Mouse (Mus musculus): Measurements from ENCODE around the gene Ermap.

The Ermap gene

GRCm38 (mm10) chr4:119133306-119133705 is 56.5 kb downstream of the Ermap start:
- no peak for DNase-seq

GRCm38 (mm10) chr4:119131189-119131910 is 58.5 kb downstream of the Ermap start:
- DNase-seq, result no peak

GRCm38 (mm10) chr4:119129096-119129495 is 60.7 kb downstream of the Ermap start:
- peak; percentile 93 for DNase-seq

DNA sequence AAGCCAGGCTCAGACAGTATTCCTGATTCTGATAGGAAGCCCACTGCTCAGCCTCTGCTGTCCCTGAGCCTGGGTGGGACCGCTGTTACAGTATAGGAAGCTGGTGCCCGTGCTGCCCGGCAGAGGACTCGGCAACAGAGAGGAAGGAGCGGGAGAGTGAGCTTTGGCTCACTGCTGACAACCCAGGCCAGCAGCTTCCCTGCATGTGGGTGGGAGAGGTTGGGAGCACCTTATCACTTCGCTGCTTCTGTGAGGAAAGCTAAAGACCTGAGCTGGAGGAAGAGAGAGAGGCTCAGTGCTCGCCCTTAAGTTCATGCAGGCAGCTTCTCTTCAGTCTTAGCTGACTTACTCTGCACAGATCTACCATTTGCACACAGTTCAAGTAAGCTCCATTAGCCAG is 61.3 kb downstream of the Ermap start:
- DNase-seq, result no peak

DNA sequence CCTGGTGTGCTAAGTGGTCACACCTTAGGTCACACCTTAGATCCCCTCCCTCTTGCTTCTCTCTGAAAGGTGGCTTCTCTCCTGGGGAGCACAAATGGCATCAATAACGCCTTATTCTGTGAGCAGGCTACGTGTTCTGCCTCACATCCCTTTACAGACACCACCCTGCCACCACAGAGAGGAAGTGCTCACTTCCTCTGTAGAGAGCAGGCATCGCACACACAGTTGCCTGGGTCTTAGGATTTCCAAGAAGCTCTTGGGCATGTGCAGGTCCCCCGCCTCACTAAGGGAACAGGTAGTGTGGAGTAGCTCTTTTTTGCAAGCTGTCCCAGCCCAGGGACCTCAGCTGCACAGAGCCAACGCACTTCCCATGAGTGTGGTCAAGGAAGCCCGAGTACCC is 62.6 kb downstream of the Ermap start:
- DNase-seq, result peak; percentile 95

DNA sequence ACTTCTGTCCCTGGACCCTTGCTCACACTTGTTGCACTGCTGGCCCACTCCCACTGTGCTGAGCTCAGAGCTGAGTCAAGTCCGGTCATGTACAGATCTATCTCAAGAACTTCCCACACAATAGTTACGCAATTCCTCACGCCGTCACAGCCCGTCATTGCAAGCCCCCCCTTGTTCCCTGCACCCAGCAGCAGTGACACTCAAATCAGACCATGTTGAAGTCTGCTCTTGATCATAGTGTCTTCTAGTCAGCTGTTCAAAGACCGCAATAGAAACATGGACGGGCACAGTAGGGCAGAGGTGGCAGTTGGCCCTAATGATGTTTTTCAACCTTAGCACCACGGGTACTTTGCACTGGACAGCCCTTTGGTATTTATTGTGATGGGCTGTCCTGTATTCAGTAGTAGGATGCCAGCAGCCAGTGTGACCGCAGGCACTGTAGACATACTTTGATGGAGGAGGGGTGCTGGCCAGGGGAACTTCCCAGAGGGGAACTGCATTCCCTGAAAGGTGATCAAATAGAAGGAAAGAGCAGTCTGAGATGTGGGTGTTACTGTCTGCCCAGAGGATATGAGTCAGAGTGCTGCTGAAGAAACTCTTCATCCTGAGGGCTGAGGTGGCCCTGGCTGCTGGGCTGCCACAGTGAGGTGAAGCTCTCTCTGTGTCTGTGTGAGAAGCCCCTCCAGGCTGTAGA is 64.1 kb downstream of the Ermap start:
- peak; percentile 96 for DNase-seq

All from heart, adult 11 months (tissue).